Mouse (Mus musculus): ENCODE data around the gene Zfp119b. TPM values are rescaled to one million over a fixed set of nuclear protein-coding genes. Genes with fewer than 3 reads are reported as not detected.
"Not testable (repeated sequence)": the region's sequence is repeated elsewhere in the genome, so short reads cannot be mapped to it uniquely, and the experiment has no call there.

Gene Zfp119b
- polyA plus RNA-seq, 1 experiment from 2014 or later, result 6.1 TPM

DNA sequence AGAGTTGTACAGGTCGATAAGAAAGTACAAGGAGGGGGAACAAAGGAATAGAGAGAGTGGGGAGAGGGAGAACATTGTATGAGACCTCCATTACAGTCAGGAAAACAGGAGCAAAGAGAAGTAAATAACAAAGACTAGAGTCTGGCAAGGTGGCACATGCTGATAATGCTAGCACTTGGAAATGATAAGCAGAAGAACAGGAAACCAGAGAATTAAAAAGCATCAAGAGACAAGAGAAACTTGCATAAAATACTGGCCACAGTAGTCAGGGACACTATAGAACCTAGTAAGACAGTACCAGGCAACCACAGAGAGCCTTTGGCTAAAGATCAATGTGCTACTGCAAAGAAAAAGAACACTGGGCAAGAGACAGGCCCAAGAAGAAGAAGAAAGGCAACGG, 16.7 kb downstream of the Zfp119b start:
- H3K9me3 ChIP-seq (ENCODE audit: control insufficient read depth, low read length), result no peaks in the 10 kb centered on the region
- no peak overlapping the region for H3K27ac ChIP-seq (ENCODE audit: low read depth, low read length)
- no peaks in the 10 kb centered on the region for H3K4me1 ChIP-seq (ENCODE audit: control insufficient read depth, insufficient read depth, low read length)
- H3K9ac ChIP-seq (ENCODE audit: low read length), result no peak overlapping the region
- H3K36me3 ChIP-seq (ENCODE audit: control insufficient read depth, insufficient read depth, low read length), result no peaks in the 10 kb centered on the region
- peak overlapping the region; percentile 60 for H3K4me2 ChIP-seq (ENCODE audit: low read depth)
- 86% methylated on average over 2 of the region's 2 CpGs for WGBS
- no peak for DNase-seq (ENCODE audit: low spot score)
- H3K4me3 ChIP-seq (ENCODE audit: low read depth, low read length), result peak overlapping the region; percentile 42; the same call in 1 of the 2 replicates
- ATAC-seq (ENCODE audit: insufficient read depth, low FRiP score, low TSS enrichment), result no peak
- H3K27me3 ChIP-seq (ENCODE audit: control insufficient read depth, insufficient read depth, low read length), result no peaks in the 10 kb centered on the region

DNA sequence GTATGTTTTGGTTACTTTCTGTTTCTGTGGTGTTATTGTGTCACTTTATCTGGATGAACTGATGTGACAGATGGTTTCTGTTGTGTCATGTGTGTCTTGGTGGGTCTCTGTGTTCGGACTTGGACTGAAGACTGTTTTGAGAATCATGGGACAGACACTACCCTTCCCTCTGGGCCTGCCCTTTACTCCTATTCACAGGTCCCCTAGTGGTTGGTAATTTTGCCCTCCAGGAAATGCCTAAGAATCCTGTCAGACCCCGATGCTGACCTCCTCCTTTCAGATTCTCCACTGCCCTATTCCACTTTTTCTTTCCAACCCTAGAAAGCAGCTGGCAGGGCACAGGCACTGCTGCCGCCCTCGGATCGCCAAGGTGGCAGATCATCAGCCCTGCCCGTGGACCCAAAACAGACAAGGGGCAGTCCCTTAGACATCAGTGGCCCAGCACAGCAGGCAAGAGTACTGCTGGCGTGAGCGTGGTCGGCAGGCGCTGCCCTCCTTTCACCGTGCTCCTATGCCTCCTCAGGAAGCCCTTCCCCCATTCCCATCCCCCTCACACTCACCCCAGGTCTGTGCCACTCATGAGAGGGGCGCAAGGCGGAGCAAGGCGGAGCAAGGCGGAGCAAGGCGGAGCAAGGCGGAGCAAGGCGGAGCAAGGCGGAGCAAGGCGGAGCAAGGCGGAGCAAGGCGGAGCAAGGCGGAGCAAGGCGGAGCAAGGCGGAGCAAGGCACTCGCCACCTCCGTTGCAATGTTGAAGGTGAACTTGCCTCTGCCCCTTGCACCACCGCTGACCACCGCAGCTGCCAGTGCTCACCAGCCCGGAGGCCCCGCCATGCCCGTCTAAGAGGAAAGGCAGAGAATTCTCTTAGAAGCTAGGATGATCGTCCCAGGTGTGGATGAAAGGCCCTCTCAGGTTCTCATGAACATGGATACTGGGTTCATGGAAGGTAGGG, 17.5 kb downstream of the Zfp119b start:
- Histone ChIP-seq H3K36me3 (ENCODE audit: control insufficient read depth, insufficient read depth, low read length) (no peaks in the 10 kb centered on the region), H3K4me1 (ENCODE audit: control insufficient read depth, insufficient read depth, low read length) (no peaks in the 10 kb centered on the region), H3K27me3 (ENCODE audit: control insufficient read depth, insufficient read depth, low read length) (no peaks in the 10 kb centered on the region), H3K4me2 (ENCODE audit: low read depth) (peak overlapping the region; percentile 60), H3K9me3 (ENCODE audit: control insufficient read depth, low read length) (no peaks in the 10 kb centered on the region), H3K4me3 (ENCODE audit: low read depth, low read length) (peak overlapping the region; percentile 42), H3K27ac (ENCODE audit: low read depth, low read length) (no peak overlapping the region), H3K9ac (ENCODE audit: low read length) (peak overlapping the region; percentile 60)
- WGBS, result 1% methylated on average over 31 of the region's 33 CpGs
- DNase-seq (ENCODE audit: low spot score), result peak; percentile 82
- peak; percentile 94 for ATAC-seq (ENCODE audit: insufficient read depth, low FRiP score, low TSS enrichment)

DNA sequence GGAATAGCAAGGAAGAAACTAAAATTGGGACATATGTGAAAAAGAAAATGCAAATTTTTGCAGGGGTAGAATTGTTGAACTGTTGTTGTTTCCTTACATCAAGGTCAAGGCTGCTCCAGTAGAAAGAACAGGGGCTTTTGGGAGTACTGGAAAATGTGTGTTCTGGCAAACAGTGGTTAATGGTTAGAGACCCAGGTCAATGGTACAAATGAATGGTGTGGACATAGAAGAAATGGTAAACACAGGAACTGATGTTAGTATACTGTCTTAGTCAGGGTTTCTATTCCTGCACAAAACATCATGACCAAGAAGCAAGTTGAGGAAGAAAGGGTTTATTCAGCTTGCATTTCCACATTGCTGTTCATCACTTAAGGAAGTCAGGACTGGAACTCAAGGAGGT, 42.6 kb downstream of the Zfp119b start:
- ATAC-seq (ENCODE audit: insufficient read depth, low FRiP score, low TSS enrichment), result no peak
- H3K9me3 ChIP-seq (ENCODE audit: control insufficient read depth, low read length), result no peaks in the 10 kb centered on the region
- no peak for DNase-seq (ENCODE audit: low spot score)
- H3K4me1 ChIP-seq (ENCODE audit: control insufficient read depth, insufficient read depth, low read length), result no peaks in the 10 kb centered on the region
- H3K36me3 ChIP-seq (ENCODE audit: control insufficient read depth, insufficient read depth, low read length), result no peaks in the 10 kb centered on the region
- no peak overlapping the region for H3K9ac ChIP-seq (ENCODE audit: low read length)
- H3K4me3 ChIP-seq (ENCODE audit: low read depth, low read length), result no peak overlapping the region
- H3K27ac ChIP-seq (ENCODE audit: low read depth, low read length), result no peak overlapping the region
- no peak overlapping the region for H3K4me2 ChIP-seq (ENCODE audit: low read depth)
- no peaks in the 10 kb centered on the region for H3K27me3 ChIP-seq (ENCODE audit: control insufficient read depth, insufficient read depth, low read length)

DNA sequence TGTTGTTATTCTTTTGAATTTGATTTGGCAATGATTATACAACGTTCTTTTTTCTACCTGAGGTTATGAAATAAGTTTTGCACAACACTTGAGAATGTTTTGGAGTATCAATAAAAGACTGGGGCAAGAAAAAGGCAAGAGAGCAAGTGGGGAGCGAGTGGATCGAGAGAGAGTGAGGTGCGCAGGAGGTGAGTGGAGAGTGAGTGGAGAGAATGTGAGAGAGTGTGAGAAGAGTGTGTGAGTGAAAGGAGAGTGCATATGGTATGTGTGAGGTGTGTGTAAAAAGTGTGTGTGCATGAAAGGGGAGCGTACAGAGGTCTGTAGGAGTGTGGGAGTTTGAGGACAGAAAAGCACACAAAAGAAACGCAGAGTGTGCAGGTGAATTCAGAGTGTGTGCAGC, 45.2 kb downstream of the Zfp119b start:
- Histone ChIP-seq H3K9me3 (ENCODE audit: control insufficient read depth, low read length) (no peaks in the 10 kb centered on the region), H3K27ac (ENCODE audit: low read depth, low read length) (no peak overlapping the region), H3K4me1 (ENCODE audit: control insufficient read depth, insufficient read depth, low read length) (no peaks in the 10 kb centered on the region), H3K4me3 (ENCODE audit: low read depth, low read length) (no peak overlapping the region), H3K27me3 (ENCODE audit: control insufficient read depth, insufficient read depth, low read length) (no peaks in the 10 kb centered on the region), H3K9ac (ENCODE audit: low read length) (no peak overlapping the region), H3K4me2 (ENCODE audit: low read depth) (no peak overlapping the region), H3K36me3 (ENCODE audit: control insufficient read depth, insufficient read depth, low read length) (no peaks in the 10 kb centered on the region)
- no peak for DNase-seq (ENCODE audit: low spot score)
- no peak for ATAC-seq (ENCODE audit: insufficient read depth, low FRiP score, low TSS enrichment)
- WGBS, result 77% methylated on average over 6 of the region's 6 CpGs

DNA sequence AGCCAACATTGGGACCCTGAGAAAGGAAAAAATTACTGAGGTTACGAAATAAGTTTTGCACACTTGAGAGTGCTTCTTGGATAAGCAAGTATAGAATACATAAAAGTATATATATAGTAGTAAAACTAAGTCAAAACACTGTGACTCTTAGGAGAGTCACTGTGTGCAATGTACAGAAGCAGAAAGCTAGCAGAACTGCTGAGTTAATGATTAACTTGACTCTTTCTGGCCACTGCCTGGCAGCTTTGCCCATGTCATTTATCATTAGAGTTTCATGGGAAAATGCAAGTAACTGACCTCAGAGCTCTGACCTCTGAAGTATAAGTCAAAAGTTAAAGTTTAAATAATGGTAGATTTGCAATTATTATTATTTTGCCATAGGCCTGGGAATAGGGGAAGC, 45.6 kb downstream of the Zfp119b start:
- no peaks in the 10 kb centered on the region for H3K27me3 ChIP-seq (ENCODE audit: control insufficient read depth, insufficient read depth, low read length)
- ATAC-seq (ENCODE audit: insufficient read depth, low FRiP score, low TSS enrichment) (no peak), DNase-seq (ENCODE audit: low spot score) (no peak)
- H3K36me3 ChIP-seq (ENCODE audit: control insufficient read depth, insufficient read depth, low read length), result no peaks in the 10 kb centered on the region
- no peak overlapping the region for H3K4me2 ChIP-seq (ENCODE audit: low read depth)
- no peak overlapping the region for H3K4me3 ChIP-seq (ENCODE audit: low read depth, low read length)
- no peaks in the 10 kb centered on the region for H3K4me1 ChIP-seq (ENCODE audit: control insufficient read depth, insufficient read depth, low read length)
- 88% methylated on average over 1 of the region's 1 CpGs for WGBS
- H3K9ac ChIP-seq (ENCODE audit: low read length), result no peak overlapping the region
- no peak overlapping the region for H3K27ac ChIP-seq (ENCODE audit: low read depth, low read length)
- H3K9me3 ChIP-seq (ENCODE audit: control insufficient read depth, low read length), result no peaks in the 10 kb centered on the region

DNA sequence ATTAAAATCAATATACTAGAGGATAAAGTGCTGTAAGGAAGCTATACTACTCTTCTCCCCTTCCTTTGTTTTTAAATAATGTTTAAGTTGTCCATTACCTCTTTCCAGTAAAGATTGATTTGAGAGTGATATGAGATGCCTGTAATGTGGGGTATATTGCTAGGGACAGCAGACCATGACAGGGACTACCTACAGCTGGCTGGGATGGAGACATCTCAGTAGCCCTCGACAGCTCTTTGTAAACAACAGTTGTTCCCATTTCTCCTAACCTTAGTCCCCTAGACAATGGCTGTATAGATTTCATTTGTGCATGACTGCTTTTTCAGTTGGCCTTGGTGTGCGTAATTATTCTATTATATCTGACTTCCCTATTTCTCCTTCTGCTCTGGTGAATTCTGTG, 46.2 kb downstream of the Zfp119b start:
- H3K36me3 ChIP-seq (ENCODE audit: control insufficient read depth, insufficient read depth, low read length), result peaks cover under 1% of the 10 kb centered on the region; the same call in 1 of the 2 replicates
- H3K27ac ChIP-seq (ENCODE audit: low read depth, low read length), result no peak overlapping the region
- H3K9ac ChIP-seq (ENCODE audit: low read length), result no peak overlapping the region
- H3K4me2 ChIP-seq (ENCODE audit: low read depth), result no peak overlapping the region
- WGBS, result 60% methylated on average over 2 of the region's 2 CpGs
- DNase-seq (ENCODE audit: low spot score), result no peak
- no peaks in the 10 kb centered on the region for H3K9me3 ChIP-seq (ENCODE audit: control insufficient read depth, low read length)
- H3K4me3 ChIP-seq (ENCODE audit: low read depth, low read length), result no peak overlapping the region
- no peaks in the 10 kb centered on the region for H3K27me3 ChIP-seq (ENCODE audit: control insufficient read depth, insufficient read depth, low read length)
- H3K4me1 ChIP-seq (ENCODE audit: control insufficient read depth, insufficient read depth, low read length), result no peaks in the 10 kb centered on the region
- ATAC-seq (ENCODE audit: insufficient read depth, low FRiP score, low TSS enrichment), result no peak

DNA sequence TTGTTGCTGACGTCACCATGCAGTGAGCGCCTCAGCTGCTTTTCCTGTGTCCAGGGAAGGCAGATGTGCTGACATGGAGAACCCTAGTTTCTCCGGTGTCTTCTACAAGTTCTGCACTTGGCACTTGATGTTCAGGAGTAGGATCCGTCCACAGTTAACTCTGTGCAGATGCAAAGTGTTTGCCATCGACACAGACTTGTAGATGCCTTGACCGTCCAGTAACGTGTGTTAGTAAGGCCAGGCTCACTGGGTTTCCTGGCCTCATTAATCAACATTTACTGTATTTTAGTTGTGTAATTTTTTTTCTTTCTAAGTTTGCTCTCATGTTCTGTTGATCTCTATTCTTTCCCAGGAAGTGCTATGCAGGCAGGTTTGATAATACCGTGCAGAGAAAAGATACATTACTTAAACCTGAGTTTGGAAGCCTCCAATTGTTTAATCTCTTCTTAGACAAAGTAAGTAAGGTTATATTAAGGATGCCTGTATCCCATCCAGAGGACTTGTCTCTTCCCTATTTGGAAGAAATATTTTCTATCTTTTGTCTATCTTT, 56.8 kb downstream of the Zfp119b start:
- 14% methylated on average over 6 of the region's 8 CpGs for WGBS
- not testable (repeated sequence) for DNase-seq (ENCODE audit: low spot score); ATAC-seq (ENCODE audit: insufficient read depth, low FRiP score, low TSS enrichment); H3K36me3 ChIP-seq (ENCODE audit: control insufficient read depth, insufficient read depth, low read length); H3K9me3 ChIP-seq (ENCODE audit: control insufficient read depth, low read length); H3K27ac ChIP-seq (ENCODE audit: low read depth, low read length); H3K4me1 ChIP-seq (ENCODE audit: control insufficient read depth, insufficient read depth, low read length); H3K27me3 ChIP-seq (ENCODE audit: control insufficient read depth, insufficient read depth, low read length)
- Histone ChIP-seq H3K4me3 (ENCODE audit: low read depth, low read length) (peak overlapping the region; percentile 40), H3K4me2 (ENCODE audit: low read depth) (peak overlapping the region; percentile 43), H3K9ac (ENCODE audit: low read length) (peak overlapping the region; percentile 44; the same call in 1 of the 2 replicates)
